Mouse (Mus musculus): Measurements from ENCODE around the gene Ankra2.

Gene Ankra2

DNA sequence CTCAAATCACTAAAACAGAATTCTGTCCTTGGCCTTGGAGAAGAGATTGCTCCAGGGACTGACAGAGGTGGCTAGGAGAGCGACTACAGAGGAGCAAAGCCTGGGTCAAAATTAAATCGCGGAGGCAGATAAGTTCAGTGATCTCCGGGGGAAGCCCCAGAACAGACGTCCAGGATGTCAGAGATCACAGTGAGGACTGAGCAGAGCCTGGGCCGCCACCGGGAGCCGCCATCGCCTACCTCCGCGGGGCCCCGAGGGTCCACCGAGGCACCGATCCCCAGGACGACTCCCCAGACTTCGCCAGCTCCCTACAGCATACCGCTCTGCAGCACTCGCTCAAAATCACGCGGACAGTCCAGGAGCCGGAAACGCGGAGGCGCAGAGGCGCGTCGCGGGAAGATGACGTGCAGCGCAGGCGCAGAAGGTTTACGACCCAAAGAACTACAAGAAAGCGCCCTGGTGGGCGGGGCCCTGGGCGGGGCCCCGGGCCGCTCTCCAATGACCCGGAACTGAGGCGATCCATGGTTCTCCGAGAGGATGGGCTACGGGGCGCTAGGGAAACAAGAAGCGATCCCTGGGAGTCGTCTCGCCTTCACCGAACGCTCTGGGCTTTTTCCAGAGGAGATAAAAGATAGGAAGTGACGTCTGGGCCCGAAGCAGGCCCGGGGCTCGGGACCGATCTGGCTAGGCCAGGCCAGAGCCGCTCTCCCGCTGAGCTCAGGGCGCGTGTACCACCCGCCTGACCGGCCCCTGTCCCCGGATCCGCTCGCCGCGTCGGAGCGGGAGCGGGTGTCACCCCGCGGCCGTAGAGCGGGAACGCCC is at the start of gene Ankra2, which contains the start of gene Utp15:
TSS of gene Ankra2 (plus strand) at position 439 of the 822 bp plus-strand sequence.
TSS of gene Utp15 (minus strand) at position 406 of the 822 bp plus-strand sequence.
- POLR2A ChIA-PET = interaction anchor here in 3 of 4 experiments (0.5 to 1.6 kb wide), 25 partner anchors 8 to 456 kb away, joined by 3 to 16 read pairs (median 4); partner anchors contain the start of genes Btf3 (in 1 of the 3) and Foxd1 (in 1 of the 3)
- CTCF ChIA-PET = interaction anchor here in 1 of 4 experiments (1.6 kb wide), 1 partner anchor 232 kb away, joined by 6 read pairs; no protein-coding TSS in a partner anchor

DNA sequence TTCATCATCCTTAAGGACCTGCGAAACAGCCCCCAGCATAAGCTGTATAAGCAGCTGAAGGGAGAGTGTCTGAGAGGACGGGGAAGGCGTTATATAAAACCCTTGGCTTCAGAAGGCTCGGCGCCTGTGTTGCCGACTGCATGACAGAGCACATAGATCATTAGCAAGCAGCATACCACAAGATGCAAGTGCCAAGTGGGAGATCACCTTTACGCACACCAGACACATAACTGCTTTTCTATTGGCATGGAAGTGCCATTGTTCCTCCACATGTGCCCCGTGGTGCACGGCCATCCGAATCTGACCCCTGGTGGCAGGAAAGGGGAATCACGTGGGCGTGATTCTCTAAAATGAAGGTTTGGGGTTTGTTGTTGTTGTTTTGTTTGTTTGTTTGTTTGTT is 40.0 kb upstream of the Ankra2 start:
- CTCF ChIA-PET = interaction anchor here (0.8 to 4.7 kb wide), 12 partner anchors 8 to 299 kb away, joined by 3 to 32 read pairs (median 4); no protein-coding TSS in a partner anchor
- POLR2A ChIA-PET = interaction anchor here in 1 of 4 experiments (1.9 kb wide), 1 partner anchor 192 kb away, joined by 5 read pairs; no protein-coding TSS in a partner anchor

DNA sequence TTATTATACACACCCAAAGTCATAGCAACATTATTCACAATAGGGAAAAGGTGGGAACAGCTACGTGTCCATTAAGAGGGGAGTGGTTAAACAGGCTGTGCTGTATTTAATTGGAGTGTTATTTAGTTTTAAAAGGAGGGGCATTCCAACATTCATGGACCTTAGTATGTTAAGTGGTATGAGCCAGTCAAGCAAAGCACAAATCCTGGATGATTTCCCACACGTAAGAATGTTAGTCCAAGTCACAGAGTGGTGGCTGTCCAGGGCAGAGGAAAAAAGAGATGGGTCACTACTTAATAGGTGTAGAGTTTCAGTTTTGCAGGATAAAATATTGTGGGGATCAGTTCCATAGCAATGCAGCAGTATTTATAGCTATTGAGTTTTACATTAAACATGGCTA is 36.6 kb upstream of the Ankra2 start:
- ChIA-PET POLR2A (no interaction called here), CTCF (interaction anchor here in 3 of 4 experiments (0.6 to 4.7 kb wide), 3 partner anchors 195 to 1628 kb away, joined by 4 to 32 read pairs (median 4); no protein-coding TSS in a partner anchor)

DNA sequence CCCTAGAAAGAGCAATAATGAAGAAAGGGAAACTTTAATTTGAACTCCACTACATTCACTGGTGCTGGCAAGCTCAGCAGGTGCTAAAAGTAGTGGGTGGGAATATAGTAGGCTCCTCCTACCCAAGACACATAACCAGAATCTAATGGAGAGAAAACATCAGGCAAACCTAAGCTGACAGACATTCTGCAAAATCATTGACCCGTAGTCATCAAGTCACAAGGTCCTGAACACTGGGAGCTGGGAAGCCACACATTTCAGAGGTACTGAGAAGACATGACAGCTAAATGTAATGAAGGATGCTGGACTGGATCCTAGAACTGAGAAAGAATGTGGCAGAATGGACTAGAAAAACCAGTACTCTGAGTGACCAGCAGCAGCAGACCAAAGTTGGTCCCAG is 32.4 kb upstream of the Ankra2 start:
- ChIA-PET CTCF (interaction anchor here in 1 of 4 experiments (1.3 kb wide), 1 partner anchor 7 kb away, joined by 3 read pairs; no protein-coding TSS in a partner anchor), POLR2A (interaction anchor here in 1 of 4 experiments (0.7 kb wide), 1 partner anchor 10 kb away, joined by 3 read pairs; no protein-coding TSS in a partner anchor)

DNA sequence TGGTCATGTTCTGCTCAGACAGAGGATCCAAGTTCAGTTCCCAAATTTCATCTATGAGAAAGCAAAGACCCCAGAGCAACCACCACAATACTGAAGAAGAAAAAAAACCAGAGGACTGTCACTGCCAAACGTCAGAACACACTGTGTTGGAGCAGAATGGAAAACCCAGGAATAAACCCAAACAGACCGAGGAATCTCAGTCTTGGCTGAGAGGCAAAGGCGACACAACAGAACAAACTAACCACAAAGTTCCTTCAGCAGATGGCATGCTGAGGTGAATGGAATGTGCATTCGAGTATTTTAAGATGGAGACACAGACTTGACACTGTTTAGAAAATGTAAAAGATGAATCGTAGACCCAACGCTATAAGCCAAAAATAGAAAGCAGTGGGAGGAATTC is 27.4 kb upstream of the Ankra2 start:
- ChIA-PET CTCF (no interaction called here), POLR2A (no interaction called here)

DNA sequence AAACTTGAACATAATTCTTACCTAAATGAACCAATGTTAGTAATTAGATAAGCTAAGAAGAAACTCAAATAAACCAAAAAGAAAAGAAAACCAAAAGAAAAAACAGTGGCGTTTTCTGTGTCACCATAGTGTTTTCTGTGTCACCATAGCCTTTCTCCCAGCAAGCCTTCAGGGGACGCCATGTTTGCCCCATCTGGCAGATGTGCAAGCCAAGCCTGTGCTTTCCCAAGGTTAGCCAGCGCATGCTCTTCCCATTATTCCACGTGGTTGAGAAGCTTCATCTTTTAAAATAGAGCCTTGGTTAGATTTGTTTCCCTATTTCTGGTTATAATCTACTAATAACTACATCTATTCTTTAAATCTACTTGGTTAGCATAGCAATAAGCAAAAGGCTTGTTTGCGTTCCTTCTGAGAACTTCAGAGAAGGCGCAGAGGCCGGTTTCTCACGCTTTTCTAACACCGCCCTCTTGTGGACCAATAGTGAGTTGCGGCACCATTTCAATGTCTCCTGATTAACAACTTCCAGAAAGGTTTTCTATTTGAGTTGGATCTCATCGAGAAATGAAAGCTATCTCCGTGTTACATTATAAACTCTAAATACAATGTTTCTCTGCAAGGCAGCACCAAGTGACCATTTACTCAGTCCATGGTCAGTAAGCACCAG is 22.8 kb upstream of the Ankra2 start:
- POLR2A ChIA-PET = interaction anchor here in 3 of 4 experiments (0.5 to 2.8 kb wide), 7 partner anchors 9 to 297 kb away, joined by 3 to 10 read pairs (median 3); no protein-coding TSS in a partner anchor
- CTCF ChIA-PET = interaction anchor here in 3 of 4 experiments (0.6 to 6.6 kb wide), 9 partner anchors 15 to 215 kb away, joined by 3 to 45 read pairs (median 4); no protein-coding TSS in a partner anchor

DNA sequence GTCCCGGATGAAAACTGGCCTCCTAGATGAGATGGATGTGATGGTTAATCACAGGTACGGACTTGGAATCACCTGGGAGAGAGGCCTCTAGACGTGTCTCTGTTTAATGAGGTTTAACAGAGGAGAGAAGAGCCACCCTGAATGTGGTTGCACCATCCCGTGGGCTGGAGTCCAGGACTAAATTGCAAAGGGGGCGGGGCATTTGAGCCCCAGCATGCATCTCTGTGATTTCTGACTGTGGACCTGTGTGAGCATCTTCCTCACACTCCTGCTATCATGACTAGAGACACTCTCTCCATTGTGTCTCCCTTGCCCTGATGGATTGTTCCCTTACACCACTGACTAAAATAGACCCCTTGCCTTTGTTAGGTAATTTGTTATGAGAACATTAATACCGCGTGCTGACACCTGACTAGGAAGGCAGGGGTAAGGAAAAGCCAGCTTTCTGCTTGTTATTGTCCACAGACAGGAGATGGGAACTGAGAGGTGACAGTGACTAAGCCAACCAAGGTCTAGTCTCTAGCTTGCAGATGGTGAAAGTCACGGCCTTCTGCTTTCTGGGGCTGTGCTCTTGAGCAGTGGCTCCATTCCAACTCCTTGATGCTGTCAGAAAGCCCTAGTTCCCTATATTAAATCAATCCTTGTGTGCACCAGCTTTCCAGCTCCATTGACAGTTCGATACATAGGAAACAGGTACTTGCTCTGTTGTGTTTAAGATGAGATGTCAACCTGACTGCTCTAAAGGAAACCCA is 21.2 kb upstream of the Ankra2 start:
- CTCF ChIA-PET = interaction anchor here in 2 of 4 experiments (0.8 to 6.6 kb wide), 5 partner anchors 14 to 211 kb away, joined by 3 to 45 read pairs (median 4); no protein-coding TSS in a partner anchor
- POLR2A ChIA-PET = interaction anchor here in 1 of 4 experiments (2.8 kb wide), 1 partner anchor 210 kb away, joined by 10 read pairs; no protein-coding TSS in a partner anchor

DNA sequence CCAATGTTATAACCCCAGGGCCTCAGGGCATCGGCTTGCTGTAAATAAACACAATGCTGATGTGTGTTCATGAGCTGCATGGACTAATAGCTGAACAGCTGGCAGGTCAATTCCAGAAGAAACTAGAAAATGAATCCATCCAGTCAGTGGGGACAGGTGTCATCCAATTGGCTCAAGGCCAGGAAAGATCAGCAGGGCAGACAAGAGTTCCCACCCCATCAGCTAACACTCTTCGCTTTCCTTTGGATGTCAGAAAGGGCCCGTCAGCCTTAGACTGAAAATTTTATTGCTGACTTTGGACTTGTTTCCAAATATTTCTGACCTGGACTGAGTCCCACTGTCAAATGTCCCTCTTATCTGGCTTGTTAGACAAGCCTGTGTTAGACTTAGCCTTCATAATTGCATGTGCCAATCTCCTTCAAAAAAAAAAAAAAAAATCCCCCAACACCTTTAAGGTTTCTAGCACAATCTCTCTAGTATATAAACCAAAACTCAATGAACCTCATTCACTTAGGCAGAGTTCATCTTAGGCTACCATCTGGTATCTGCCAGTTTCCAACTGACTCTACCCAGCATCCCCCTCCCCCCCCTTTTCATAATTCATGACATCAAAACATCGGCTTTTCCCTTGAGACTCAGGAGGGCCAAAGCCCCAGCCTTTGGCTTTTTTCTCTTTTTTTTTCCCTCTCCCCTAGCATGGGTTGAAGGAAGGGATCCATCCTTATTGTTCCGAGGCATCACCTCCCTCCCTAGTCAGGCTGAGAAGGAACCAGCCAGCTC is 18.1 kb upstream of the Ankra2 start:
- ChIA-PET POLR2A (interaction anchor here in 1 of 4 experiments (0.6 to 1.0 kb wide), 2 partner anchors 33 to 67 kb away, joined by 3 read pairs; no protein-coding TSS in a partner anchor), CTCF (interaction anchor here in 2 of 4 experiments (1.1 to 6.6 kb wide), 3 partner anchors 10 to 219 kb away, joined by 3 to 45 read pairs (median 3); no protein-coding TSS in a partner anchor)

DNA sequence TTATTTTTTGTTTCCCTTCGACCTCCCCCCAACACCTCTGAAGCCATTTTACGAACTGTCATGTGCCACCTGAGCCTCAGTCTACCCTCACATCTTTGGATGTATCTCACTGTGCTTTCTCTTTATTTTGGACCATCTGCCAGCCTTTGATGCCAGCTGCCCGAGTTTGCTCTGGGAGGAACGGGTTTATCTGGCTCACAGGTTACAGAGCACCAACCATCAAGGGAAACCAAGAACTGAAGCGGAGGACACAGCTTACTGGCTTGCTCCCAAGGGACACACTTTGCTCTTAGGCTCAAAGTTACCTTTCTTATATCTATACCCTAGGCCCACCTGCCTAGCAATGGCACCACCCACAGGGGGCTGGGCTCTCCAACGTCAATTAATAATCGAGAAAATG is 17.5 kb upstream of the Ankra2 start:
- POLR2A ChIA-PET = interaction anchor here in 1 of 4 experiments (1.2 kb wide), 1 partner anchor 214 kb away, joined by 3 read pairs; no protein-coding TSS in a partner anchor
- CTCF ChIA-PET = interaction anchor here in 1 of 4 experiments (1.1 kb wide), 1 partner anchor 9 kb away, joined by 3 read pairs; no protein-coding TSS in a partner anchor

DNA sequence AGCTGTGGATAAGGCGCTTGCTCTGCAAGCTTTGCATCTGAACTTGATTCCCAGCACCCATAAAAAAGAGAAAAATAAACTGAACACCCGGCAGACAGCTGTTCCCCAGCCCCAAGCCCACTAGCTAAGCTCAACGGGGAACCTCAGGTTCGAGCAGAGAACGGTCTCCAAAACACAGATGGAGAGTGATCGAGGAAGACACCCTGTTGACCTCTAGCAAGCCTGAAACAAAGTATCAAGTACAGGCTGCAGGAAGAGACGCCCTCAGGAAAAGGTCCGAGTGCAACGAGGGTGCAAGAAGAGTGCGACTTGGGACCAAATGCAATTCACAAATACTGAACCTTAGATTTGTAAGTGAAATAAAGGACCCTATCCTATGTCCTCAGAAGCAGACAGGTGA is 13.3 kb upstream of the Ankra2 start:
- CTCF ChIA-PET = no interaction called here
- POLR2A ChIA-PET = interaction anchor here in 2 of 4 experiments (0.9 to 1.3 kb wide), 3 partner anchors 10 to 219 kb away, joined by 3 to 4 read pairs (median 3); partner anchors contain the start of genes Ankra2 (in 1 of the 2) and Utp15 (in 1 of the 2)

DNA sequence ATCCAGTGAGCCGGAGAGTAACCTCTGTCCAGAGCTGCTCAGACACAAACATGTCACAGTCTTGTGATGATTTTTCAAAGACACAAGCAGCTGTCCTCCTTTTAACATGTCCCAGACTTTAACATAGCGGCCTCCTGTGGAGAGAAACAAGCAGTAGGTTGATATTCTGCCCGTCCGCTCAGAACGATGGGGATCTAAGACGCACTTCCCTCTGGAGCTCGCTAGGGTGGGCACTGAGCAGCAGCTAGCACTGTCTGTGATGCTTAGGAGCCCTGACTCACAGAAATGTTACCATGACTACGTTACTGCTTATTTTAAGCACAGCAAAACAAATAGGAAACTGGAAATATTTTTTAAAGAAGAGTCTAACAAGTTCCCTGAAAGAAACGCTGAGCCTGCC is 8.0 kb upstream of the Ankra2 start:
- POLR2A ChIA-PET = interaction anchor here in 2 of 4 experiments (0.5 to 3.0 kb wide), 6 partner anchors 9 to 224 kb away, joined by 3 to 12 read pairs (median 4); no protein-coding TSS in a partner anchor
- CTCF ChIA-PET = interaction anchor here in 3 of 4 experiments (0.6 to 1.9 kb wide), 7 partner anchors 10 to 224 kb away, joined by 3 to 8 read pairs (median 4); no protein-coding TSS in a partner anchor

DNA sequence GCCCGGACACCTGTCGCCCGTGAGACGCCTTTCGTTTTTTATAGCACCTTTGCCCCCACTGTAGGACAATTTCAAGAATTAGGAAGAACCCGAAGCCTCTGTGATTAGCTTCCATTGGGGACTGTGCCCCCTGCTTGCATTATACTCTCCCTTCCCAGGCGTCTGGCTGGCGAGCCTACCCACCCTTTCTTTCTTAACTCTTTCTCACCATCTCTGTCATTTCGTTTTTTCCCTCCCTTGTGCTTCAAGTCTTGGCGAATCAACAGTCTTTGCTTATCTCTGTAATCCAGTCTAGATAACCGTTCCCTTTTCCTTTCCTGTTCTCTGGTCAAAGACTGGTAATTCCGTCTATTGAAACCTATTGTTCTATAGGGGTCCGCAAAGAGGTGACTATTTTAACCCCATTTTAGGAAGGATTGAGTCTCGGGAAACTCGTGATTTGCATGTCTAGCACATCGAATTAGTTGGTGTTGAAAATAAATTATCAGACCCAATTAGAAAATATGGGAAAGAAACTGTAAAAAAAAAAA is 649 bp downstream of the Ankra2 start:
- ChIA-PET POLR2A (interaction anchor here in 3 of 4 experiments (0.5 to 1.6 kb wide), 24 partner anchors 9 to 456 kb away, joined by 3 to 16 read pairs (median 4); partner anchors contain the start of genes Btf3 (in 1 of the 3) and Foxd1 (in 1 of the 3)), CTCF (interaction anchor here in 1 of 4 experiments (1.6 kb wide), 1 partner anchor 233 kb away, joined by 6 read pairs; no protein-coding TSS in a partner anchor)

DNA sequence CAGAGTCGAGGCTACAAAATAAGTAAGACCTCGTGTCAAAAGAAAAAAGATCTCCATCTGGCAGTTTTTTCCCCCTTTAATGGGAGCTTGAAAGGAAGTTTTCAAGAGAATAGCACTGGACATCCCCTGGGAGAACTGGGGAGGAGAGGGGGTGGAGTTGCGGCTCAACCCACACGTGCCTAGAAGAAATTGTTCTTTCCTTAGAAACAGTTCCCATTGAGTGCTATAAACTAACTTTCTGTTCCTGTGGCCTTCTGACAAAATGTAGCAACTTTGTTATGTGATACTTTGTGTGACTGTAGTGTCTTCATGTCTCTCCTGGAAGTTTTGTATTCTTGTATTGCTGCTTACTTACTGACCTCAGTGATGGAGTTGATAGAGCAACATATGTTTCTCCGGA is 1.2 kb downstream of the Ankra2 start:
- CTCF ChIA-PET = no interaction called here
- POLR2A ChIA-PET = interaction anchor here in 1 of 4 experiments (0.6 to 1.1 kb wide), 2 partner anchors 12 to 333 kb away, joined by 3 read pairs; no protein-coding TSS in a partner anchor

DNA sequence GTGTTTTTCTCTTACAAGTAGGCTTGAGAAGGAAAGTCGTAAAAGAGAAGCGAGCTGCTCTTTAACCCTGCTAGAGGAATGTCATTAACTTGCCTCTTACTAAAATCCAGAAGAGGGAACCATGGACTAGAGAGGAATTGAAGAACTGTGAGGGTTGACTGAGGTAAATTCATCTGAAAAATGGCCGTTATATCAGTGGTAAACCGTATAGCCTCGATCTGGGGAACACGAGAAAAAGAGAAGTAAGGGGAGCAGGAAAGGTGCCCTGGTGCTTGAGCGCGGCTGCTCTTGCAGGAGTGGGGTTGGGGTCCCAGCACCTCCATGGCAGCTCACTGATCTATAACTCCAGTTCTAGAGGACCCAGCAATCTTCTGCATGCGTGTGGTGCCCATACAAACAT is 11.1 kb downstream of the Ankra2 start:
- ChIA-PET POLR2A (interaction anchor here in 2 of 4 experiments (1.0 to 1.3 kb wide), 2 partner anchors 11 to 14 kb away, joined by 3 read pairs; partner anchors contain the start of genes Ankra2 (in 1 of the 2) and Utp15 (in 1 of the 2)), CTCF (no interaction called here)

DNA sequence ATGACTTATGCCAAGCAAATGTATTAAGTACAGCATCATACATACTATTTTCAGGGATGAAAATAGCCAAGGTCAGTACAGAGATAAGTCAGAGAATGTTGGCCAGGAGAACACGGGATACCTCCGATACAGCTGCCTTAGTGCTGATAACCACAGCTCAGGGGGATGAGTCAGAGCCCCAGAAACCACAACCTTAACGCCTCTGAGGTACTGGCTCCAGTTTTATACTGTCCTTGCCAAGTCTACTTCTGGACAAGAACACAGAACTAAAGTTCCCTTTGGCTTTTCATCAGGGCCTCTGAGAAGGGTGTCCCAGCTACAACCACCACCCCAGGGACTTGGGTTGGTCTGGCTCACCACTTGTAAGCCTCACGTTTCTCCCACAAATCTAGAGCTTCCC is 12.8 kb downstream of the Ankra2 start:
- POLR2A ChIA-PET = interaction anchor here in 1 of 4 experiments (1.2 kb wide), 1 partner anchor 12 kb away, joined by 4 read pairs; no protein-coding TSS in a partner anchor
- CTCF ChIA-PET = interaction anchor here in 1 of 4 experiments (1.1 kb wide), 1 partner anchor 245 kb away, joined by 3 read pairs; no protein-coding TSS in a partner anchor

DNA sequence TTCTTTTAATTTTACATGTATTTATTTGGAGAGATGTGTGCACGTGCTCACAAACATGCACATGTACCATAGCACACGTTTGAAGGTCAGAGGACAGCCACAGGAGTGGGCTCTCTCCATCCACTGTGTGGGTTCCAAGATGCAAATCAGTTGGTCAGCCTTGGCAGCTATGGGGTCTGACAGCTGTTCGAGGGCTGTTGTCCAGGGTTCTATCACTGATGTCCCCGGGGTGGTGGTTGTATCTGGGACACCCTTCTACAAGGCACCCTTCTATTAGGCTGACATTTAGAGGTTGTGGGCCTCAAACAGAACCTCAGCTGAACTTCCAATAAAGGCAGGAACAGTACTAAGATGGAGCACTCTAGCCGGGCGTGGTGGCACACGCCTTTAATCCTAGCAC is 13.4 kb downstream of the Ankra2 start:
- CTCF ChIA-PET = interaction anchor here in 1 of 4 experiments (1.1 kb wide), 1 partner anchor 245 kb away, joined by 3 read pairs; no protein-coding TSS in a partner anchor

More for the DNA sequence above, 13.4 kb downstream of the Ankra2 start:
- POLR2A ChIA-PET = no interaction called here

All from embryonic stem cell, embryonic (primary cell).